Mouse (Mus musculus) gastrocnemius, postnatal 4 days (tissue): ENCODE measurements around the gene Tbc1d22a. TPM values are rescaled to one million over a fixed set of nuclear protein-coding genes. Genes with fewer than 3 reads are reported as not detected.
A peak's percentile ranks its signal among the peaks of the same experiment; 100 is the strongest.
"Not testable (repeated sequence)": the region's sequence is repeated elsewhere in the genome, so short reads cannot be mapped to it uniquely, and the experiment has no call there.

Experiments used
- DNase-seq, 2 experiments: peaks; one replicate each; pipeline ENCODE4 v3.0.0; 2021 to 2022; ENCODE audit warnings: low spot score in 2 of 2, mixed read lengths in 2 of 2
- total RNA-seq, 2 experiments: library from RNA; stranded (reverse); gene quantifications; 2 replicates each; pipeline ENCODE4 v1.2.3; 2021

The Tbc1d22a gene
- total RNA-seq, 2 experiments from 2014 or later: 19.7 to 22.6 TPM

DNA sequence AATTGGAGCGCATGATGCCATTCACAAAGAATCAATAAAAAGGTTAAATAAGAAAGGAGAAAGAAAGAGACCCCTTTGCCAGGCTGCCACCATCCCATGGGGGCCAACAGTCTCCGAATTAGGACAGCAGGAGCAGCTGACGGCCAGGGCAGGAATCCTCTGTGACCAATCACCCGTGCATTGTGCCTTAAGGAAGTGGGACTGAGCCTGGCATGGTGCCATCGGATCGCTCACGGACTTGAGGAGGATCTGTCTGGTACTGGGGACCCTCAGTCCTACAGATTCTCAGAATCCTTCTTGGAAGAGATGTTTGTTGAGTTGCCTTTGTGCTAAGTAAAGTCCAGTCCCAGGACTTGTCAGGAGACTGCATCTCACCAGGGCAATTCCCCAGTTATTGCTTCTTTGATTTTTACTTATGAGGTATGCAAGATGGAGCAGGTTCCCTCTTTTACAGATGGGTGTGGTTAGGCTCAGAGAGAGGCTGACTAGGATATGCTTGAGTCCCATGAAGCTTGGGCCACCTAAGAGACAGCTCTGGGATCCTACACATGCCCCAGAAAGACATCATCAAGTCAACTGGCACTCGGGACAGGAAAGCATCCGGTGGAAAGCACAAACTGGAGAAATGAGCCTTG, 12.4 kb upstream of the Tbc1d22a start:
- DNase-seq: peak in 1 of 2 experiments; percentile 36

GRCm38 (mm10) chr15:86202640-86203039, 11.6 kb upstream of the Tbc1d22a start:
- DNase-seq: no peak

DNA sequence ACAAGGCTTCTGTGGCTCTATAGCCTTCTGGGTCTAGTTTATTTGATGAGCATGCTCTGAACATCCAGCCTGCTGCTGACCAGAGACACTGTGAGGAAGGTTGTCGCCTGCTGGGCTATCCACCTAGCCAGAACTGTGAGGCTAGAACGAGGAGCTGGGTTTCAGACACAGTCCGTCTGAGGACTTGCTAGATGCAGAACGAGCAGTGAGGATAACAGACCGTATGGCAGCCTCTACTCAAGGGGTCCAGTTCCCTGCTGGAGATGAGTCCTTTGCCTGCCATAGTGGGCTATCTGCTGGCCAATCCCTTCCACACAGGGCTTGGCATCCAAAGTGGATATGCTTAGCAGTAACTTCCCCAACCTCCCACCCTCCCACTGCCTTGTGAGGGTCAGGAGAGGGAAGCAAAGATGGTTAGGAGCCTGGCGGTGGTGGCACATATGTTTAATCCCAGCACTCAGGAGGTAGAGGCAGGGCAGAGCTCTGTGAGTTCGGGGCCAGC, 10.9 kb upstream of the Tbc1d22a start:
- DNase-seq: no peak

DNA sequence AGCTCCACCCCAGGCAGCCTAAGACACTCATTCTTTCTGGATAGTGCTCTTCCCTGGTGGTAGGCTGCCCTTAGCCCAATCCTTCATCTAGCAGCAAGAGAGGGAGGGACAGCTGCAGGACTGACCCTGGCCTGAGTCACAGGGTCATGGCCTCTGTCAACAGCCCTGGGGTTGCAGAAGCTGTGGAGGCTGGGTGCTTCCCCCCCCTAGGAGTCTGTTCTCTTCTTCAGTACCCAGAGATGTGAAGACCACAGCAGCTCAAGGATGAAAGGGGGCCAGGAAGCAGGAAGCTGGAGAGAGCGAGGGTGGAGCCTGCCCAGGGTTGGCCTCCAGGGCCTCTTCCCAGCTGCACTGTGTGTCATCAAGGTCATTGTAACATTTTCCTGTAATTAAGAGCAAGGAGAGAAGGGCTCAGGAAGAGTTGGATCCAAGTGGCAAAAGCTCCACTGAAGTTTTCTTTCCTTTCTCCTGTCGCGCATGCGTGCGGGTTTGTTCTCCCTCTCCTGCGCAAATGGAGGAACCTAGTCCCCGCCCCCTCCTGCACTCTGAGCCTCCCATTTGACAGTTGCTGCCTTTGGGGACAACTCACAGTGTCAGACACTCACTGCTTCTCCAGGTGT, 10.2 kb upstream of the Tbc1d22a start:
- peak in 1 of 2 experiments; percentile 48 for DNase-seq

GRCm38 (mm10) chr15:86205300-86205699, 9.0 kb upstream of the Tbc1d22a start:
- DNase-seq: peak in 1 of 2 experiments; percentile 42

DNA sequence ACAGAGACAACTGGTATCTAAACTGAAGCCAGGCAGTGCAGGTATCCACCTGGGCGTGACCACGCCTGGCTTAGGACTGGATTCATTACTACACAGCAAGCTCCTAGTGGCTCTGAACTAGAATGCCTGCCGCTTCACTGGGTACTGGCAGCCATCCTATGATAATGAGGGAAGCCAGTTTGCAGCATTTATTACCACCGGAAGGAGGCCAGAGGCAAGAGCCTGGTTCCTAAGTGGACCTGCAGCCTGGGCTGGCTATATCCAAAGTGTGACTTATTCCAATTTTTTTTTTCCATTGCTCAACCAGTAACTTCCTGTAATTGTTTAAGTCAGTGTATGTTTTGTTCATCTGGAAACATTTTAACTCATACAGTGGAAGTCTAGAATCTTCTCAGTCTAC, 7.9 kb upstream of the Tbc1d22a start:
- no peak for DNase-seq

DNA sequence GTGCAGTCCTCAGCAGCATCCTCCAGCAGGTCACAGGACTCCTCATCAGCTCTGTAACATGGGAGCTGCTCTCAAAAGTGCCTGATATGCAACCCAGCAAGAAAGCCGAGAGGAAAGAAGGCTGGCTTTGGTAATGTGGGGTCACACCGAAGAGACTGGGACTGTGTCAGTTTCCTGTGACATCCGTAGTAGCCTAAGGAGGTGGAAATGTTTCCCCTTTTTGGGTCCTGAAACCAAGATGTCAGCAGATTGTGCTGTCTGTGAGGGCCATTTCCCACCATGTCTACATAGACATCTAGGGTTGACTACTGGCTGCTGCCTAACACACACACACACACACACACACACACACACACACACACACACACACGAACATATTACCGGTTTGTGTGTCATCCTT, 2.1 kb upstream of the Tbc1d22a start:
- not testable (repeated sequence) for DNase-seq

GRCm38 (mm10) chr15:86214549-86215201, 416 bp downstream of the Tbc1d22a start:
- peak in 1 of 2 experiments; percentile 11 for DNase-seq

DNA sequence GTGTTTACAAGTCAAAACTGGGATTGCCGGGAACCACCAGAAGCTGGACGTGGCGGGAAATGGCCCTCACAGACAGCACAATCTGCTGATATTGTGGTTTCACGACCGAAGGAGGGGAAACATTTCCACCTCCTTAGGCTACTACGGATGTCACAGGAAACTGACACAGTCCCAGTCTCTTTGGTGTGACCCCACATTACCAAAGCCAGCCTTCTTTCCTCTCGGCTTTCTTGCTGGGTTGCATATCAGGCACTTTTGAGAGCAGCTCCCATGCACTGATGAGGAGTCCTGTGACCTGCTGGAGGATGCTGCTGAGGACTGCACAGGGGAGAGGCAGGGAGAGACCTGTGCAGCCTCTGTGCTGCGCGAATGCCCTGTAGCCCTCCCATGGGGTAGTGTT, 2.4 kb downstream of the Tbc1d22a start:
- DNase-seq: not testable (repeated sequence)

GRCm38 (mm10) chr15:86219534-86220228, 5.4 kb downstream of the Tbc1d22a start:
- DNase-seq: no peak

GRCm38 (mm10) chr15:86220229-86220630, 6.0 kb downstream of the Tbc1d22a start:
- no peak for DNase-seq

- no peak for DNase-seq
These were observed 6.5 kb downstream of the Tbc1d22a start for GRCm38 (mm10) chr15:86220715-86221114.

DNA sequence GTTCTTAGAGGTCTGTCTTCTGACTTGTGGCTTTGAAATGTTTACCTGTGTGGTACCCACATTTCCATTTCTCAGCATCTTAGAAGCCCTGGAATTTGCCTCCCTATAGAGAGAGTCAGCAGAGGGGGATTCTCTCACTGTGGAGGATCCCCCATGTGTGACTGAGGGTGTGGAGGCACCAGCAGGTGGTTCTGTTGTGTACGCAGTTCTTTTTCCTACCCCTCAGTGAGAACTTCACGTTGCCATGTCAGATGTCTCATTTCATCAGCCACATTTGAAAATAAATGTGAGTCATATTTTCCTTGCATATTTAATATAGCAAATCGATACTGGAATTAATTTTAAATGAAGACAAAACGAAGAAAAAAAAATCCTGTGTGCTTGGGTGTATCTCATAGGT, 7.1 kb downstream of the Tbc1d22a start:
- no peak for DNase-seq

GRCm38 (mm10) chr15:86221901-86222300, 7.6 kb downstream of the Tbc1d22a start:
- DNase-seq: not testable (repeated sequence)

- DNase-seq: no peak
These were observed 10.8 kb downstream of the Tbc1d22a start for GRCm38 (mm10) chr15:86224972-86225551.

- DNase-seq: no peak
These were observed 12.0 kb downstream of the Tbc1d22a start for GRCm38 (mm10) chr15:86226221-86226620.

- no peak for DNase-seq
These were observed 12.7 kb downstream of the Tbc1d22a start for GRCm38 (mm10) chr15:86226968-86227367.

- peak in 1 of 2 experiments; percentile 27 for DNase-seq
These were observed 13.9 kb downstream of the Tbc1d22a start for GRCm38 (mm10) chr15:86228186-86228585.

- no peak for DNase-seq
These were observed 14.8 kb downstream of the Tbc1d22a start for GRCm38 (mm10) chr15:86229088-86229487.

- DNase-seq: no peak
These were observed 15.4 kb downstream of the Tbc1d22a start for GRCm38 (mm10) chr15:86229623-86230022.

DNA sequence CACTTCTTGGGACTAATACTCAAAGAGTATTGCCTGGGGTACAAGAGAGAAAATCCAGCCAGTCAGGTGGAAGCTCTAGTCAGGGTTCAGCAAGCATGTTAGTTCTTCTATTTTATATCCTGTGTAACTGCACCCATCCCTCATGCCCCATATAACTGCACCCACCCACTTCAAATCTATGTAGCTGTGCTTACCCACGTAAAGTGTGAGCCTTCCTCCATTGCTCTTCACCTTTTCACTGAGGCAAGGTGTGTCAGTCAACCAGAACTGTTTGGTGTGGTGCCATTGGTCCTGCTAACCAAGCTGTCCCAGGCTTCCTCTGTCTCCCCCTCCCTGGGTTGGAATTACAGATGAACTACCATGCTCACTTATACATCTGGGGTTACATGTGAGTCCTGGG, 16.9 kb downstream of the Tbc1d22a start:
- no peak for DNase-seq
